Mouse (Mus musculus): ENCODE data around the gene Poln.

GRCm38 (mm10) chr5:34194426-34194825 lies 25.2 kb upstream of the Poln start:
- TF ChIP-seq CTCF (IDR thresholded peaks at IDR 0.05; ENCODE audit: control insufficient read depth, insufficient read depth, insufficient read length) (no peak), MAX (IDR thresholded peaks at IDR 0.05) (no peak), FOSL1 (IDR thresholded peaks at IDR 0.05; ENCODE audit: insufficient read depth, low read length, poor library complexity, severe bottlenecking) (no peak), USF1 (IDR thresholded peaks at IDR 0.05; ENCODE audit: low read depth) (no peak), MYOG (IDR thresholded peaks at IDR 0.05; ENCODE audit: control insufficient read depth, extremely low read depth, insufficient read length) (no peak)
